Mouse (Mus musculus): ENCODE data around the gene Plp1. TPM values are rescaled to one million over a fixed set of nuclear protein-coding genes. Genes with fewer than 3 reads are reported as not detected.

Gene Plp1
- total RNA-seq (2021), result 1,000 to 10,000 TPM; 1,674 to 1,801 TPM

DNA sequence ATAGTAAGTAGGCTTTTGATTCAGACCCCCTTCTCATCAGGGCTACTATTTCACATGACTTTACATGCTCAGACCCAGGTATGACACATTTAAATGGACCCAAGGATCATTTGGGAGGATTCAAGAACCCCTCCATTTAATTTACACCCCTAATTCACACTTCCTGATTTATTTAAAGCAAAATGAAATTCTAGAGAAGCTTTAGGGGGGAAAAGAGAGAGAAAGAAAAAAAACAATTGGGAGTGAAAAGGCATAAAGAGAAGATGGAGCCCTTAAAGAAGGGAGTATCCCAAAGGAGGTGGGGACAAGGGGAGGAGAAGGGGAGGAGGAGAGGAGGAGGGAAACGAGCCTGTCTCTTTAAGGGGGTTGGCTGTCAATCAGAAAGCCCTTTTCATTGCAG, at the start of gene Plp1:
Gene Plp1, plus strand, starts transcription at position 301 of the 400 bp plus-strand sequence.
- DNase-seq (ENCODE audit: extremely low spot score in 1 of 2, low spot score in 1 of 2), result no peak

DNA sequence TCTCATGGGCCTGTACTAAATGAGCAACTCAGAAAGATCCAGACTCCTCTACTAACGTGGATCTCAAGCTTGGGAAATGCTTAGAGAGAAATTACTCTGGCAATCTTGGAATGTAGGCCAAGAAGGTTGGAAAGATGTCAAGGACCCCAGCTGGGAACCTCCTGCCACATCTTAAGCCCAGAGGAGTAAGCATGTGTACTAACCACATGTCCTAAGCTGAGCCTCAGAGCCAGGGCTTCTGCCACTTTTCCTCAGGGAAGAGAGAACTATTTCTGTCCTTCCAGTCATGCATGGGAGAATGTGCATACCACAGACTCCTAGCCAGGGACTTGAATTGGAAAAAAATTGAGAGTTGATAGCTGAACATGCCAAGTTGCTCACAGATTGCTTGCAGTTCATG, 49.4 kb upstream of the Plp1 start:
- no peak for DNase-seq (ENCODE audit: extremely low spot score in 1 of 2, low spot score in 1 of 2)

DNA sequence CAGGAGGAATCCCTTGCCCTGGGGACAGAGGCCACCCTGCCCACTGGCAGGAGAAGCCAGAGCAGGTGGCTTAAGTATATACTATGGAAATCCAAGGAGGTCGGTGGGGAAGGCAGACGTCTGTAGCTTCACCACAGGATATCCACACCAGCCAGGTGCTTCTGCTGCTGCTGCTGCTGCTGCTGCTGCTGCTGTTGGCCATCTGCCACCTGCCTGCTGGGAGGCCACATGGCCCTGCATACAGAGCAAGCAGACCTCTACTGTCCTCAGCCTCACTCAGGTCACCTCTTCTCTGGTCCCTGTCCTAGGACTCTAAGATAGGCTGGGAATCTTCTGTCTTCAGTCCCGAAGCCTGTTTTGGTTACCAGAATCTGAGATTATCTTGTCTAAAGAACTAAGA, 44.4 kb upstream of the Plp1 start:
- DNase-seq (ENCODE audit: extremely low spot score in 1 of 2, low spot score in 1 of 2), result no peak

DNA sequence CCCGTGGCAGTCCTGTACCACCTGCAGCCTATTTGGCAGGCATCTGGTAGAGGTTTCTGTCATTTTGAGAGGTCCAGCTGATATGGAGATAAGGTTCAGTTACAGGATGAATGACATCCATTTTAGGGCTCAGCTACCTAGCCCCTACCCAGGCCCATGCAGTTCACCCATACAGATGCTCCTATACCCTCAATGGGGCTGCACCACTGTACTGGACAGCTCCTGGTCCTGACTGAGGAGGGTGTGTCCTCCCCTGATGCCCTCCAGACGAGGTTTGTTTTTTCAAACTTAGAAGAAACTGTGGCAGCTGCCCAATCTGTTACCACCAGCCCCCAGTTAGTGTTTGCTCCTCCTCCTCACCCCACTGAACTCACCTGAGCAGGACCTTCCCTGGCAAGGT, 43.2 kb upstream of the Plp1 start:
- DNase-seq (ENCODE audit: extremely low spot score in 1 of 2, low spot score in 1 of 2), result no peak

DNA sequence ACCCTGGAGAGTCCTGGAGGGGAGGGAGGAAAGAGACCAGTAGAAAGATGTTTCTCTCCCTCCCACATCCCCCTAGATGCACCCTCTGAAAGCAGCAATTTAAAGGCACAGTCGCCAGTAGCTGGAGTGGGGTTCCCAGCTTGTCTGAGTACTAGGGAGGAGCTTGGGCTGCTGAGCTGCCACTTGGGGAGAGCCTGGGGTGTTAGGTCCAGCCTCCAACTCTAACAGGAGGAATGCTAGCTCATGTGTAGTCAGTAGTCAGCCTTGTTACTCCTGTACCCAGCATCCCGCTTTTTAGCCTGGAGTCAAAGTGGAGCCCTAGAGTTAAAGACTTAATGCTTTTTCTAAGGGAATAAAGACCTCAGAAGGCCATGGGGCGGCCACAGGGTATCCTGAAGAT, 42.4 kb upstream of the Plp1 start, which contains the start of gene Glra4:
Gene Glra4, minus strand, starts transcription at position 101 of the 400 bp plus-strand sequence.
- DNase-seq (ENCODE audit: extremely low spot score in 1 of 2, low spot score in 1 of 2), result no peak

DNA sequence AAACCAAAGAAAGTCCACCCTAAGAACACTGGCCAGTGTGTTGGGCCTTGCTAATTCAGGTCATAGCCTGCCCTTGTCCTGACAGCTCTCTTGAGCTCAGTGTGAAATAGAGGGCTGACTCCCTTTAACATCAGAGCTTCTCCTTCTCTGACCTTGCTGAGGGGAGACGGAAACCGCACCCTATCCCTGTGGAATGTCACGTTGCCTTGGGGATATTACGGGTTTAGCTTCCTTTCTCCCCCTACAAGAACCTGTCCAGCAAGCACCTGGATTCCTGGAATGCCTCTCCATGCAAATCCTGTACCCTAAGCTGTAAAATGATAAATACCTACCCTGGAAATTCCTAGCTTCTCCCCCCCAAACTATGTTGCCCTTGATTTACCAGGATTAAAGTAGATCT, 33.0 kb upstream of the Plp1 start:
- no peak for DNase-seq (ENCODE audit: extremely low spot score in 1 of 2, low spot score in 1 of 2)

DNA sequence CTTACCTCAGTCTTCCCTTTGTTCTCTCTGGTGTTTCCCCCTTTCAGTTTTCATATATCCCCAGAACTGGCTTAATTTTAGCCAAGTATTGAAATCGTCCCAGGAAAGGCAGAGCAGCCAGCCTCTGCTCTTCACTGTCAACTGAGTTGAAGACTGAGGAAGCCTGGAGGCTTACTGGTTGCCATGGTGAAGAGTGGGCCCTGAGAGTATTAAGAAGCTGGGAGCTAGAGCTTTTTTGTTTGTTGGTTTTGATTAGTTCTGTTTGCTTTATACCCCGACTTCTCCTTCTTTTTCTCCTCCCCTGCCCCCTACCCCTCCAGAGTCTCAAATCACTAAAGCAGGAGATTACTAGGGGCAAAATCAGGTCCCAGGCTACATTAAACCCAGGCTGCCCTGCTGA, 25.2 kb upstream of the Plp1 start:
- no peak for DNase-seq (ENCODE audit: extremely low spot score in 1 of 2, low spot score in 1 of 2)

DNA sequence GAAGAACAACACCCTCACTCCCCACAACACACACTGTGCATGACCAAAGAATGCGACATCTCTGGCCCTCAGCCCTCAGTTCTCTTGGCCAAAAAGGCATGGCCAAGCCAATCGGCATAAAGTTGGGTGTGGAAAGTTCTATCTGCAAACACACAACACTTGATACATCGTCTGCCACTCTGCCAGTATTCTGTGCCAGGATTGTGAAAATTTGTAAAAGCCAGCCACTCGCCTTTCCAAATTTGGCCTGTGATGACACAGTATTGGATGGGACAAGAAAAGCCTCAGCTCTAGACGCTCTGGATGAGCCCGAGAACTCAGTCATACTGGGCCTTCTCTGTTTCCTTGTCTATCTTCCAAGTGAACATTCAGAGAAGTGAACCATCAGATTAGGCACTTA, 2.7 kb upstream of the Plp1 start:
- no peak for DNase-seq (ENCODE audit: extremely low spot score in 1 of 2, low spot score in 1 of 2)

DNA sequence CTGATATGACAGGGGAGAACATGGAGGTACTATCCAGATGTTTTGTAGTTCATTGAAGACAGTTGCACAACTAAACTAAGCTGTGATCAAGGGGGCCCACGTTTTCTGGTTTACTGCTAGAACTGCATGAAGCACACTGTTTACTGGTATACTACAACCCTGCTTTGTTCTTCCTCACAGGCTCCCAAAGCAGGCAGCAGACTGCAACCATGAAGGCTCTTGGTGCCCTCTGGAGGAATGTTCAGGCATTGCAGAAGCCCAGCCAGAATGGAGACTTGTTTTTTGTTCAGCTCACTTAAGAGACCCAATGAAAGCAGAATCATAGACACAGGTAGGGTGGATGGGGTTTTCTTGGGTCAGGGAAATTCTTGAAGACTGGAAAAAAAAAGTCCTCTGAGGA, 2.2 kb upstream of the Plp1 start:
- peak; percentile 54 to 84 for DNase-seq (ENCODE audit: extremely low spot score in 1 of 2, low spot score in 1 of 2)

DNA sequence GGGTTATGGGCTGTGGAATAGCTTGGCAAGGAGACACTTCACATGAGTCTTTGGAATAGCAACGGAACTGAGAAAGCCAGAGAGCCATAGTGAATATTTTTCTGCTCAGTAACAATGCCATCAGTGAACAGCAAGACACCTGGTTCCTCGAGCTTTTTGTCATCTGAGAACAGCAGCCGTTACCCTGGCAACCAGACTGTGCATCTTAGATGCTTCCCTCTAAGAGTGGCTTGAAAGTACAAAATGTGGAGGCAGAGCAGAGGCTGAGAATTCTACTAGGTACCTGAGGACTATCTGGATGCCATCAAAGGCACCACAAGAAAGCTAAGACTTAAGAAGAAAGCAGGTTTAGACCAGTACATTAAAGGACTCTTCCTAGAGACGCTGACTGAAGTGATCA, 2.5 kb downstream of the Plp1 start:
- DNase-seq (ENCODE audit: extremely low spot score in 1 of 2, low spot score in 1 of 2), result no peak

DNA sequence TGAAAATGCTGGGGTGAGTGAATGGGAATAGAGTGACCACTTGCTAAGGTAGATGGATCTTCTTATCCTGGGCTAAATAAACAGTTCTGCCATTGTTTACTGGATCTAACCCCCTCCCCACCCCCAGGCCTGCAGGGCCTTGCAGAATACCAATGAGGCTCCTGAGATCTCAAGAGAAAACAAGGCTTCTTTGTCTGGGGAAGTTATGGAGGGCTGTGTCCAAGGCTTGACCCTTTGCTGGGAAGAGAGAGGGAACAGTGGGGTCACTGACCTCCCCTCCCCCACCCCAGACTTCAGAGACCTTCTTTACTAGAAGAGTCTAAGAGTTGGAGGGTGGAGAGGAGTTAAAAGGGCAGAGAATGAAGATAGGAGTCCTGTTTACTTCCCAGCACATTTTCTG, 6.1 kb downstream of the Plp1 start:
- DNase-seq (ENCODE audit: extremely low spot score in 1 of 2, low spot score in 1 of 2), result no peak

DNA sequence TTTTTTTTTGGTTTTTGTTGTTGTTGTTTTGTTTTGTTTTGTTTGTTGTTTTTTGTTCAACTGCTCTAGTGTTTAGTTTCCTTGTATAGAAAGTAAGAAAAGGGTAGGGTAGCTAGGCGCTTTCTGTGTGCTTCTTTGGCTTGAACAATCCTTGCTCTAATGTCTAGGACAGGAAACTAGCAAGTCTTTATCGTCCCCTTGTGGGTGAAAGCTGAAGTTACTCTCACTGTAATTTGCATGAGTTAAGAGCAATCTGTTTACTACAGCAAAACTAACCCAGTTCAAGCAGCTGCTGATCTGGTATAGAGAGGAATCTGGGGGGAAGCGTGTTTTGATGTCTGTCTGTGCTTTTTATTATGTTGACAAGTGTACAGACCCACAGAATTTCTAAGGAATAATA, 27.8 kb downstream of the Plp1 start:
- DNase-seq (ENCODE audit: extremely low spot score in 1 of 2, low spot score in 1 of 2), result no peak

DNA sequence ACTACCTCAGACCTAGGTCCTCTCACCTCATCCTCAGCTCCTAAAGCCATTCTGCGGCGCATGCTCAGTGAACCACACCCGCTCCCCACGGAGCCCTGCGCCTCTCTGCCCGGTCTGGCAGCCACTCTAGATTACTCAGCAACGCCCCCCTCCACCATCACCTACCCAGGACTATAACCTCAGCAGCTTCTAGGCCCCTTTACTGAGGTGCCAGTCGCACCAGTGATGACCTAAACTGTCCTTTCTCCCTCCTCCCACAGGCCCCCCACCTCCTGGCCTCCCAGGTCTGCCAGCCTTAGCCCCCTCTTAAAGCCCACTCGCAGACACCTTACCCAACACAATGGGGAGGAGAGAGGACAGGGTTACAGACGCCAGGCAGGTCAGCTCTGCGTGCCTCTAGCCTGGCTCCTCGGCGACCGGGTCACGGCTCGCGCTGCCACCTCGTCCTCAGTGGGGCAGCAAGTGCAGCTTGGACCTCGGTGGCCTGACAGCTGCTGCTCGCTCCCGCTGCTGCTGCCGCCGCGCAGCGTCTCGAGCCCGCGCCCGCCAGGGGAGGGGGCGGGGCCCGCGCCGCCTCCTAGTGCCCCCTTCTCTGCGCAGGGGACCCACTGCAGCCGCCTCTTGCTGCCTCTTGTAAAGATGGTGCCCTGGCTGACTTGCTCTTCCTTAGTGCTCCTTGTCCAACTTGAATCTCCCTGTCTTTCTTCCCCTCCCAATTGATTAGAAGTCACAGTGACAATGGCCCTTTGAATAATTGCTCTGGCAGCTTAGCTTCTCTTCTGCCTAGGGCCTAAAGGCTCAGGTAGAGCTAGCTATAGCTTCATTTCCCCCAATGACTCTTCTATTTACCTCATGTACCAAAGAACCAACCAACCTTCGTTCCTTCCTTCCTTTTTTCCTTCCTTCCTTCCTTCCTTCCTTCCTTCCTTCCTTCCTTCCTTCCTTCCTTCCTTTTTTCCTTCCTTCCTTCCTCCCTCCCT, 45.9 kb downstream of the Plp1 start, which contains the start of gene Rab9b:
Gene Rab9b, minus strand, starts transcription at position 695 of the 980 bp plus-strand sequence.
- DNase-seq (ENCODE audit: extremely low spot score in 1 of 2, low spot score in 1 of 2), result peak; percentile 13 to 36

Other genes starting within 250 kb of the Plp1 start
- gene Tceal3, start 231.8 kb upstream of the Plp1 start, total RNA-seq (2021), result 100 to 1,000 TPM; 193 to 201 TPM
- gene Tceal1, start 114.7 kb upstream of the Plp1 start, total RNA-seq (2021), result 10 to 100 TPM; 14.5 to 16.0 TPM
- 100 to 1,000 TPM; 374 to 393 TPM for gene Morf4l2, start 79.0 kb upstream of the Plp1 start, total RNA-seq (2021)
- under 1 TPM; 0.27 to 0.40 TPM for gene Glra4, start 42.5 kb upstream of the Plp1 start, total RNA-seq (2021)
- 10 to 100 TPM; 21.8 to 28.9 TPM for gene Rab9b, start 46.1 kb downstream of the Plp1 start, total RNA-seq (2021)
- not detected for gene H2bfm, start 104.7 kb downstream of the Plp1 start, total RNA-seq (2021)
- gene Tmsb15b2, start 152.8 kb downstream of the Plp1 start, total RNA-seq (2021), result 10 to 100 TPM; 17.6 to 28.4 TPM
- 1 to 10 TPM; 4.3 to 5.1 TPM for gene Tmsb15l, start 154.2 kb downstream of the Plp1 start, total RNA-seq (2021)
- 1 to 10 TPM; 4.3 to 9.3 TPM for gene Tmsb15b1, start 154.2 kb downstream of the Plp1 start, total RNA-seq (2021)
- 100 to 1,000 TPM; 243 to 253 TPM for gene Zcchc18, start 170.5 kb downstream of the Plp1 start, total RNA-seq (2021)
- gene Slc25a53, start 215.6 kb downstream of the Plp1 start, total RNA-seq (2021), result 10 to 100 TPM; 24.3 to 33.0 TPM
- gene Fam199x, start 226.9 kb downstream of the Plp1 start, total RNA-seq (2021), result 1 to 10 TPM; 7.6 to 8.8 TPM